Mouse (Mus musculus) lung, embryonic 14.5 days (tissue): Measurements from ENCODE around the gene Atrnl1. TPM values are rescaled to one million over a fixed set of nuclear protein-coding genes. Genes with fewer than 3 reads are reported as not detected.

Experiments
- ATAC-seq: fragments of 200-750 bp; cut with Nextera tagmentation; 2 replicates; pipeline ENCODE4 v1.8.0; 2017; ENCODE audit warnings: mild to moderate bottlenecking, moderate TSS enrichment, moderate library complexity; ENCODE audit not compliant: insufficient read depth
- DNase-seq: peaks from one replicate; pipeline ENCODE4 v3.0.0-alpha.2; 2015
- H3K27ac ChIP-seq: fragments of 300-500 bp; sonication (generic); 2 replicates; pipeline ENCODE4 v1.5.1; 2014; ENCODE audit warnings: low read depth, mild to moderate bottlenecking, moderate library complexity
- H3K27me3 ChIP-seq: fragments of 300-500 bp; sonication (generic); 2 replicates; pipeline ENCODE4 v1.6.1; 2014; ENCODE audit warnings: low read length, control low read depth; ENCODE audit not compliant: insufficient read depth
- H3K36me3 ChIP-seq: fragments of 300-500 bp; sonication (generic); 2 replicates; pipeline ENCODE4 v1.6.1; 2014; ENCODE audit warnings: control low read depth; ENCODE audit not compliant: insufficient read depth
- H3K4me1 ChIP-seq: fragments of 300-500 bp; sonication (generic); 2 replicates; pipeline ENCODE4 v1.6.1; 2014; ENCODE audit warnings: antibody characterized with exemption, control low read depth; ENCODE audit not compliant: insufficient read depth
- H3K4me2 ChIP-seq: fragments of 300-500 bp; sonication (generic); 2 replicates; pipeline ENCODE4 v1.6.1; 2014; ENCODE audit warnings: mild to moderate bottlenecking
- H3K4me3 ChIP-seq: fragments of 300-500 bp; sonication (generic); 2 replicates; pipeline ENCODE4 v1.5.1; 2014; ENCODE audit warnings: low read depth, low read length
- H3K9ac ChIP-seq: fragments of 300-500 bp; sonication (generic); 2 replicates; pipeline ENCODE4 v1.6.1; 2014
- H3K9me3 ChIP-seq: fragments of 300-500 bp; sonication (generic); 2 replicates; pipeline ENCODE4 v1.6.1; 2016; ENCODE audit warnings: low read depth, low read length, control low read depth
- CTCF ChIP-seq: IDR thresholded peaks from 2 replicates; pipeline ENCODE4 v1.5.1; 2016; ENCODE audit warnings: antibody characterized with exemption, low read depth
- WGBS: fragments of 180-500 bp; shearing (Covaris S2); extraction: QIAGEN DNeasy Blood & Tissue Kit; methylation state at CpG from one replicate; pipeline ENCODE4 v1.1.7; 2014; 5-methylcytosine and 5-hydroxymethylcytosine counted together
- microRNA-seq: library from miRNA; unstranded; fragments of <30 nt; microRNA quantifications from one replicate; pipeline ENCODE4, GENCODE M21; 2016; ENCODE audit warnings: borderline number of aligned reads
- polyA plus RNA-seq: library from polyadenylated mRNA; unstranded; fragments of >200 nt; fragmentation: Nextera tagmentation; extraction: Ambion mirVana; gene quantifications from 2 replicates; pipeline ENCODE4 v1.2.1, GENCODE M21; 2014

Gene Atrnl1
- polyA plus RNA-seq, 1 experiment from 2014 or later, result 7.1 TPM

GRCm38 (mm10) chr19:58161569-58161968, 550.7 kb downstream of the Atrnl1 start:
- WGBS, result 65% methylated on average over 9 of the region's 9 CpGs
- H3K27ac ChIP-seq, result no peak overlapping the region
- no peaks in the 10 kb centered on the region for H3K9me3 ChIP-seq
- H3K9ac ChIP-seq, result no peak overlapping the region
- ATAC-seq, result no peak
- peaks cover 9% of the 10 kb centered on the region; the same call in 1 of the 2 replicates for H3K4me1 ChIP-seq
- H3K36me3 ChIP-seq, result no peaks in the 10 kb centered on the region
- H3K27me3 ChIP-seq, result no peaks in the 10 kb centered on the region
- H3K4me2 ChIP-seq, result no peak overlapping the region
- no peak overlapping the region for H3K4me3 ChIP-seq
- no peak for TF ChIP-seq CTCF
- no peak for DNase-seq

GRCm38 (mm10) chr19:58164896-58165634, 554.2 kb downstream of the Atrnl1 start:
- Histone ChIP-seq H3K27ac (no peak overlapping the region), H3K27me3 (no peaks in the 10 kb centered on the region), H3K9me3 (no peaks in the 10 kb centered on the region), H3K4me3 (no peak overlapping the region), H3K9ac (no peak overlapping the region), H3K4me1 (peaks cover 9% of the 10 kb centered on the region; the same call in 1 of the 2 replicates), H3K4me2 (no peak overlapping the region), H3K36me3 (no peaks in the 10 kb centered on the region)
- 70% methylated on average over 7 of the region's 7 CpGs for whole genome bisulfite sequencing
- no peak for ATAC-seq
- no peak for TF ChIP-seq CTCF
- no peak for DNase-seq

- no peaks in the 10 kb centered on the region for H3K27me3 ChIP-seq
- no peak overlapping the region for H3K27ac ChIP-seq
- ATAC-seq, result no peak
- peak; percentile 9 for DNase-seq
- H3K9me3 ChIP-seq, result no peaks in the 10 kb centered on the region
- H3K9ac ChIP-seq, result no peak overlapping the region
- H3K4me3 ChIP-seq, result no peak overlapping the region
- no peak overlapping the region for H3K4me2 ChIP-seq
- 16% methylated on average over 9 of the region's 9 CpGs for WGBS
- peaks cover 9% of the 10 kb centered on the region; the same call in 1 of the 2 replicates for H3K4me1 ChIP-seq
- no peaks in the 10 kb centered on the region for H3K36me3 ChIP-seq
- TF ChIP-seq CTCF, result no peak
These were observed 554.8 kb downstream of the Atrnl1 start for GRCm38 (mm10) chr19:58165635-58166015.

GRCm38 (mm10) chr19:58166147-58166546, 555.3 kb downstream of the Atrnl1 start:
- DNase-seq, result peak; percentile 9
- Histone ChIP-seq H3K4me1 (peaks cover 9% of the 10 kb centered on the region; the same call in 1 of the 2 replicates), H3K4me3 (no peak overlapping the region), H3K27ac (no peak overlapping the region), H3K36me3 (no peaks in the 10 kb centered on the region), H3K27me3 (no peaks in the 10 kb centered on the region), H3K4me2 (no peak overlapping the region), H3K9ac (no peak overlapping the region), H3K9me3 (no peaks in the 10 kb centered on the region)
- no peak for TF ChIP-seq CTCF
- no peak for ATAC-seq
- WGBS, result 52% methylated on average over 6 of the region's 6 CpGs

GRCm38 (mm10) chr19:58178410-58178809, 567.6 kb downstream of the Atrnl1 start:
- no peak for TF ChIP-seq CTCF
- Histone ChIP-seq H3K27me3 (no peaks in the 10 kb centered on the region), H3K9me3 (no peaks in the 10 kb centered on the region), H3K27ac (no peak overlapping the region), H3K4me3 (no peak overlapping the region), H3K4me1 (peaks cover 3% of the 10 kb centered on the region; the same call in 1 of the 2 replicates), H3K9ac (no peak overlapping the region), H3K36me3 (no peaks in the 10 kb centered on the region), H3K4me2 (no peak overlapping the region)
- DNase-seq (peak; percentile 13), ATAC-seq (no peak)
- 37% methylated on average over 10 of the region's 10 CpGs for WGBS

- peaks cover 3% of the 10 kb centered on the region; the same call in 1 of the 2 replicates for H3K4me1 ChIP-seq
- H3K4me3 ChIP-seq, result no peak overlapping the region
- no peak for TF ChIP-seq CTCF
- no peak for ATAC-seq
- no peaks in the 10 kb centered on the region for H3K9me3 ChIP-seq
- peak overlapping the region; percentile 27; the same call in 1 of the 2 replicates for H3K4me2 ChIP-seq
- H3K9ac ChIP-seq, result no peak overlapping the region
- no peaks in the 10 kb centered on the region for H3K27me3 ChIP-seq
- H3K36me3 ChIP-seq, result no peaks in the 10 kb centered on the region
- H3K27ac ChIP-seq, result no peak overlapping the region
- WGBS, result 16% methylated on average over 5 of the region's 5 CpGs
- peak; percentile 13 for DNase-seq
These were observed 569.9 kb downstream of the Atrnl1 start for GRCm38 (mm10) chr19:58180773-58181172.

Small RNA genes within 50 kb of the gene (microRNA-seq; reads per million reads assigned to microRNA genes)
- 2.6 reads per million, percentile 6 among the genes with 10 or more reads in this experiment for gene Mir5623

Other genes starting within 250 kb of the Atrnl1 start
- 29.2 and 29.6 TPM in 2 replicates for gene Trub1, start 158.1 kb upstream of the Atrnl1 start, polyA plus RNA-seq